Mouse (Mus musculus) liver, embryonic 14.5 days (tissue): ENCODE measurements around the gene C87499. TPM values are rescaled to one million over a fixed set of nuclear protein-coding genes. Genes with fewer than 3 reads are reported as not detected.

Source experiments
- ATAC-seq: fragments of 200-750 bp; cut with Nextera tagmentation; 2 replicates; pipeline ENCODE4 v1.8.0; 2017; ENCODE audit warnings: moderate number of reproducible peaks, mild to moderate bottlenecking, moderate library complexity; ENCODE audit not compliant: insufficient read depth
- DNase-seq, 3 experiments: peaks; one replicate each; pipeline ENCODE4 v3.0.0-alpha.2; 2012 to 2013; ENCODE audit warnings: low read depth in 3 of 3, low spot score in 3 of 3
- H3K27ac ChIP-seq: fragments of 300-500 bp; sonication (generic); 2 replicates; pipeline ENCODE4 v1.5.1; 2014; ENCODE audit warnings: moderate library complexity, mild to moderate bottlenecking, control low read depth, inconsistent platforms
- H3K27me3 ChIP-seq: fragments of 300-500 bp; sonication (generic); 2 replicates; pipeline ENCODE4 v1.6.1; 2014; ENCODE audit warnings: mild to moderate bottlenecking, low read length, moderate library complexity; ENCODE audit not compliant: control insufficient read depth, insufficient read depth
- H3K36me3 ChIP-seq: fragments of 300-500 bp; sonication (generic); replicated peaks from 2 replicates; pipeline ENCODE4 v1.6.1; 2014; ENCODE audit warnings: low read depth; ENCODE audit not compliant: control insufficient read depth, insufficient read depth
- H3K4me1 ChIP-seq, 2 experiments: fragments of 200-500 bp in 1 of 2; fragments of 300-500 bp in 1 of 2; sonication (generic) in 1 of 2; replicated peaks; 2 replicates each; pipeline ENCODE4 v1.6.1; 2012 to 2014; ENCODE audit warnings: antibody characterized with exemption in 1 of 2, inconsistent platforms in 1 of 2, low read length in 1 of 2; ENCODE audit not compliant: control insufficient read depth in 2 of 2, insufficient read depth in 2 of 2
- H3K4me2 ChIP-seq: fragments of 300-500 bp; sonication (generic); 2 replicates; pipeline ENCODE4 v1.6.1; 2014; ENCODE audit warnings: low read depth, mild to moderate bottlenecking, control low read depth, moderate library complexity
- H3K4me3 ChIP-seq, 2 experiments: fragments of 200-500 bp in 1 of 2; fragments of 300-500 bp in 1 of 2; sonication (generic) in 1 of 2; 2 replicates each; pipeline ENCODE4 v1.5.1; 2012 to 2014; ENCODE audit warnings: low read depth in 2 of 2, low read length in 2 of 2, mild to moderate bottlenecking in 2 of 2, control low read depth in 1 of 2, inconsistent platforms in 1 of 2, moderate library complexity in 1 of 2; ENCODE audit not compliant: insufficient read depth in 1 of 2
- H3K9ac ChIP-seq: fragments of 300-500 bp; sonication (generic); replicated peaks from 2 replicates; pipeline ENCODE4 v1.6.1; 2014; ENCODE audit warnings: mild to moderate bottlenecking, control low read depth, moderate library complexity
- H3K9me3 ChIP-seq: fragments of 300-500 bp; sonication (generic); 2 replicates; pipeline ENCODE4 v1.6.1; 2016; ENCODE audit warnings: low read length, mixed read lengths; ENCODE audit not compliant: control insufficient read depth
- CTCF ChIP-seq: IDR thresholded peaks from 2 replicates; pipeline ENCODE4 v1.5.1; 2016; ENCODE audit warnings: antibody characterized with exemption, low read depth, control low read depth
- EP300 ChIP-seq: IDR thresholded peaks from 2 replicates; pipeline ENCODE4 v1.6.1; 2016; ENCODE audit warnings: antibody characterized with exemption, low read depth
- WGBS: fragments of 180-500 bp; shearing (Covaris S2); extraction: QIAGEN DNeasy Blood & Tissue Kit; methylation state at CpG from one replicate; pipeline ENCODE4 v1.1.7; 2014; ENCODE audit not compliant: insufficient replicate concordance; 5-methylcytosine and 5-hydroxymethylcytosine counted together
- polyA plus RNA-seq, 2 experiments: library from polyadenylated mRNA; depleted of rRNA in 1 of 2; stranded (reverse) in 1 of 2; unstranded in 1 of 2; fragments of >200 nt; fragmentation: Nextera tagmentation in 1 of 2; extraction: Ambion mirVana in 1 of 2; gene quantifications; 2 replicates each; pipeline versions ENCODE4 v1.2.1 to v1.2.3; 2012 to 2014

Gene C87499
- polyA plus RNA-seq, 2 experiments = not detected

- DNase-seq (no peak), ATAC-seq (no peak)
- 46% methylated on average over 8 of the region's 8 CpGs for WGBS
- no peak for TF ChIP-seq CTCF
- no peak for TF ChIP-seq EP300
- H3K36me3 ChIP-seq = no peaks in the 10 kb centered on the region
- H3K27me3 ChIP-seq = no peaks in the 10 kb centered on the region
- no peak overlapping the region for H3K9ac ChIP-seq
- H3K9me3 ChIP-seq = no peaks in the 10 kb centered on the region
- H3K4me3 ChIP-seq = peak overlapping the region; percentile 40 to 69; a peak in 3 of 4 replicates
- H3K27ac ChIP-seq = no peak overlapping the region
- peak overlapping the region; percentile 40 for H3K4me2 ChIP-seq
- H3K4me1 ChIP-seq = no peaks in the 10 kb centered on the region
These were observed 6.5 kb upstream of the C87499 start for GRCm38 (mm10) chr4:88640704-88641076.

- Histone ChIP-seq H3K27ac (no peak within 1 kb of the TSS), H3K4me2 (no peak within 1 kb of the TSS), H3K4me1 (no peaks in the 10 kb centered on the region), H3K9me3 (no peaks in the 10 kb centered on the region), H3K36me3 (no peaks in the 10 kb centered on the region), H3K27me3 (no peaks in the 10 kb centered on the region), H3K9ac (no peak within 1 kb of the TSS), H3K4me3 (no peak within 1 kb of the TSS)
- ATAC-seq = no peak
- no peak for DNase-seq
- TF ChIP-seq CTCF (no peak), EP300 (no peak)
These were observed 30.9 kb downstream of the C87499 start, which contains the start of gene Ifna12 for GRCm38 (mm10) chr4:88603276-88603675. TSS of gene Ifna12 (minus strand) at chr4:88603376.

- Histone ChIP-seq H3K27me3 (no peaks in the 10 kb centered on the region), H3K9ac (no peak within 1 kb of the TSS), H3K4me3 (no peak within 1 kb of the TSS), H3K27ac (no peak within 1 kb of the TSS), H3K4me2 (no peak within 1 kb of the TSS), H3K4me1 (no peaks in the 10 kb centered on the region), H3K9me3 (no peaks in the 10 kb centered on the region), H3K36me3 (no peaks in the 10 kb centered on the region)
- TF ChIP-seq EP300 (no peak), CTCF (no peak)
- ATAC-seq (no peak), DNase-seq (no peak)
- 42% methylated on average over 1 of the region's 1 CpGs for WGBS
These were observed 41.9 kb downstream of the C87499 start, which contains the start of gene Ifna9 for GRCm38 (mm10) chr4:88592285-88592684. TSS of gene Ifna9 (minus strand) at chr4:88592385.

Other genes with a start within 250 kb of the C87499 start
Only the 30 nearest of the 33 such genes appear.
- gene Hacd4, start 195.5 kb downstream of the C87499 start, polyA plus RNA-seq (2012; rRNA removed) = 1.0 and 1.2 TPM in 2 replicates
- gene Hacd4, start 195.5 kb downstream of the C87499 start, polyA plus RNA-seq (2014; fragmentation: Nextera tagmentation; extraction: Ambion mirVana) = 4.6 and 5.7 TPM in 2 replicates
- not detected in 2 replicates for gene Ifnb1, start 111.6 kb downstream of the C87499 start, polyA plus RNA-seq (2012; rRNA removed)
- gene Ifnb1, start 111.6 kb downstream of the C87499 start, polyA plus RNA-seq (2014; fragmentation: Nextera tagmentation; extraction: Ambion mirVana) = not detected in 2 replicates
- gene Ifna15, start 76.2 kb downstream of the C87499 start, polyA plus RNA-seq (2012; rRNA removed) = not detected in 2 replicates
- not detected in 2 replicates for gene Ifna15, start 76.2 kb downstream of the C87499 start, polyA plus RNA-seq (2014; fragmentation: Nextera tagmentation; extraction: Ambion mirVana)
- gene Ifna14, start 62.6 kb downstream of the C87499 start, polyA plus RNA-seq (2012; rRNA removed) = not detected in 2 replicates
- gene Ifna14, start 62.6 kb downstream of the C87499 start, polyA plus RNA-seq (2014; fragmentation: Nextera tagmentation; extraction: Ambion mirVana) = not detected in 2 replicates
- not detected in 2 replicates for gene Ifna9, start 42.0 kb downstream of the C87499 start, polyA plus RNA-seq (2012; rRNA removed)
- gene Ifna9, start 42.0 kb downstream of the C87499 start, polyA plus RNA-seq (2014; fragmentation: Nextera tagmentation; extraction: Ambion mirVana) = not detected in 2 replicates
- not detected in 2 replicates for gene Ifna12, start 31.0 kb downstream of the C87499 start, polyA plus RNA-seq (2012; rRNA removed)
- gene Ifna12, start 31.0 kb downstream of the C87499 start, polyA plus RNA-seq (2014; fragmentation: Nextera tagmentation; extraction: Ambion mirVana) = not detected in 2 replicates
- gene Ifna13, start 10.0 kb upstream of the C87499 start, polyA plus RNA-seq (2012; rRNA removed) = not detected in 2 replicates
- not detected in 2 replicates for gene Ifna13, start 10.0 kb upstream of the C87499 start, polyA plus RNA-seq (2014; fragmentation: Nextera tagmentation; extraction: Ambion mirVana)
- gene Ifna16, start 42.5 kb upstream of the C87499 start, polyA plus RNA-seq (2012; rRNA removed) = not detected in 2 replicates
- not detected in 2 replicates for gene Ifna16, start 42.5 kb upstream of the C87499 start, polyA plus RNA-seq (2014; fragmentation: Nextera tagmentation; extraction: Ambion mirVana)
- not detected in 2 replicates for gene Ifna2, start 49.5 kb upstream of the C87499 start, polyA plus RNA-seq (2012; rRNA removed)
- gene Ifna2, start 49.5 kb upstream of the C87499 start, polyA plus RNA-seq (2014; fragmentation: Nextera tagmentation; extraction: Ambion mirVana) = not detected in 2 replicates
- not detected in 2 replicates for gene Ifnab, start 56.9 kb upstream of the C87499 start, polyA plus RNA-seq (2012; rRNA removed)
- gene Ifnab, start 56.9 kb upstream of the C87499 start, polyA plus RNA-seq (2014; fragmentation: Nextera tagmentation; extraction: Ambion mirVana) = not detected in 2 replicates
- gene Gm26566, start 87.4 kb upstream of the C87499 start, polyA plus RNA-seq (2012; rRNA removed) = 0.08 and 0.13 TPM in 2 replicates
- 0.24 and 0.43 TPM in 2 replicates for gene Gm26566, start 87.4 kb upstream of the C87499 start, polyA plus RNA-seq (2014; fragmentation: Nextera tagmentation; extraction: Ambion mirVana)
- gene Klhl9, start 88.1 kb upstream of the C87499 start, polyA plus RNA-seq (2012; rRNA removed) = 6.4 and 9.1 TPM in 2 replicates
- gene Klhl9, start 88.1 kb upstream of the C87499 start, polyA plus RNA-seq (2014; fragmentation: Nextera tagmentation; extraction: Ambion mirVana) = 26.5 and 28.1 TPM in 2 replicates
- not detected in 2 replicates for gene Gm13271, start 120.5 kb upstream of the C87499 start, polyA plus RNA-seq (2012; rRNA removed)
- gene Gm13271, start 120.5 kb upstream of the C87499 start, polyA plus RNA-seq (2014; fragmentation: Nextera tagmentation; extraction: Ambion mirVana) = not detected in 2 replicates
- 0.02 TPM in 1 of 2 replicates, not detected in the other for gene Gm13283, start 125.7 kb upstream of the C87499 start, polyA plus RNA-seq (2012; rRNA removed)
- 0.15 TPM in 1 of 2 replicates, not detected in the other for gene Gm13283, start 125.7 kb upstream of the C87499 start, polyA plus RNA-seq (2014; fragmentation: Nextera tagmentation; extraction: Ambion mirVana)
- gene Gm13290, start 139.4 kb upstream of the C87499 start, polyA plus RNA-seq (2012; rRNA removed) = not detected in 2 replicates
- gene Gm13290, start 139.4 kb upstream of the C87499 start, polyA plus RNA-seq (2014; fragmentation: Nextera tagmentation; extraction: Ambion mirVana) = 0.14 TPM in 1 of 2 replicates, not detected in the other
- not detected in 2 replicates for gene Gm13289, start 142.5 kb upstream of the C87499 start, polyA plus RNA-seq (2012; rRNA removed)
- not detected in 2 replicates for gene Gm13289, start 142.5 kb upstream of the C87499 start, polyA plus RNA-seq (2014; fragmentation: Nextera tagmentation; extraction: Ambion mirVana)
- gene Gm13272, start 145.4 kb upstream of the C87499 start, polyA plus RNA-seq (2012; rRNA removed) = not detected in 2 replicates
- not detected in 2 replicates for gene Gm13272, start 145.4 kb upstream of the C87499 start, polyA plus RNA-seq (2014; fragmentation: Nextera tagmentation; extraction: Ambion mirVana)
- not detected in 2 replicates for gene Ifnz, start 147.7 kb upstream of the C87499 start, polyA plus RNA-seq (2012; rRNA removed)
- gene Ifnz, start 147.7 kb upstream of the C87499 start, polyA plus RNA-seq (2014; fragmentation: Nextera tagmentation; extraction: Ambion mirVana) = not detected in 2 replicates
- gene Gm13276, start 151.3 kb upstream of the C87499 start, polyA plus RNA-seq (2012; rRNA removed) = not detected in 2 replicates
- not detected in 2 replicates for gene Gm13276, start 151.3 kb upstream of the C87499 start, polyA plus RNA-seq (2014; fragmentation: Nextera tagmentation; extraction: Ambion mirVana)
- gene Gm13277, start 154.2 kb upstream of the C87499 start, polyA plus RNA-seq (2012; rRNA removed) = not detected in 2 replicates
- gene Gm13277, start 154.2 kb upstream of the C87499 start, polyA plus RNA-seq (2014; fragmentation: Nextera tagmentation; extraction: Ambion mirVana) = not detected in 2 replicates
- not detected in 2 replicates for gene Gm13278, start 157.1 kb upstream of the C87499 start, polyA plus RNA-seq (2012; rRNA removed)
- not detected in 2 replicates for gene Gm13278, start 157.1 kb upstream of the C87499 start, polyA plus RNA-seq (2014; fragmentation: Nextera tagmentation; extraction: Ambion mirVana)
- not detected in 2 replicates for gene Gm13275, start 160.1 kb upstream of the C87499 start, polyA plus RNA-seq (2012; rRNA removed)
- not detected in 2 replicates for gene Gm13275, start 160.1 kb upstream of the C87499 start, polyA plus RNA-seq (2014; fragmentation: Nextera tagmentation; extraction: Ambion mirVana)
- gene Gm13279, start 163.0 kb upstream of the C87499 start, polyA plus RNA-seq (2012; rRNA removed) = not detected in 2 replicates
- gene Gm13279, start 163.0 kb upstream of the C87499 start, polyA plus RNA-seq (2014; fragmentation: Nextera tagmentation; extraction: Ambion mirVana) = not detected in 2 replicates
- gene Gm13285, start 165.3 kb upstream of the C87499 start, polyA plus RNA-seq (2012; rRNA removed) = not detected in 2 replicates
- gene Gm13285, start 165.3 kb upstream of the C87499 start, polyA plus RNA-seq (2014; fragmentation: Nextera tagmentation; extraction: Ambion mirVana) = 0.14 TPM in 1 of 2 replicates, not detected in the other
- gene Gm13287, start 168.8 kb upstream of the C87499 start, polyA plus RNA-seq (2012; rRNA removed) = not detected in 2 replicates
- gene Gm13287, start 168.8 kb upstream of the C87499 start, polyA plus RNA-seq (2014; fragmentation: Nextera tagmentation; extraction: Ambion mirVana) = not detected in 2 replicates
- not detected in 2 replicates for gene Gm13288, start 171.1 kb upstream of the C87499 start, polyA plus RNA-seq (2012; rRNA removed)
- gene Gm13288, start 171.1 kb upstream of the C87499 start, polyA plus RNA-seq (2014; fragmentation: Nextera tagmentation; extraction: Ambion mirVana) = not detected in 2 replicates
- not detected in 2 replicates for gene Ifna7, start 181.8 kb upstream of the C87499 start, polyA plus RNA-seq (2012; rRNA removed)
- gene Ifna7, start 181.8 kb upstream of the C87499 start, polyA plus RNA-seq (2014; fragmentation: Nextera tagmentation; extraction: Ambion mirVana) = not detected in 2 replicates
- gene Ifna11, start 185.5 kb upstream of the C87499 start, polyA plus RNA-seq (2012; rRNA removed) = not detected in 2 replicates
- not detected in 2 replicates for gene Ifna11, start 185.5 kb upstream of the C87499 start, polyA plus RNA-seq (2014; fragmentation: Nextera tagmentation; extraction: Ambion mirVana)
- not detected in 2 replicates for gene Ifna6, start 193.0 kb upstream of the C87499 start, polyA plus RNA-seq (2012; rRNA removed)
- gene Ifna6, start 193.0 kb upstream of the C87499 start, polyA plus RNA-seq (2014; fragmentation: Nextera tagmentation; extraction: Ambion mirVana) = not detected in 2 replicates
- gene Ifna5, start 201.1 kb upstream of the C87499 start, polyA plus RNA-seq (2012; rRNA removed) = not detected in 2 replicates
- gene Ifna5, start 201.1 kb upstream of the C87499 start, polyA plus RNA-seq (2014; fragmentation: Nextera tagmentation; extraction: Ambion mirVana) = not detected in 2 replicates